ENCODE assay signal across 8 mouse cellular contexts in the genomic region with DNA sequence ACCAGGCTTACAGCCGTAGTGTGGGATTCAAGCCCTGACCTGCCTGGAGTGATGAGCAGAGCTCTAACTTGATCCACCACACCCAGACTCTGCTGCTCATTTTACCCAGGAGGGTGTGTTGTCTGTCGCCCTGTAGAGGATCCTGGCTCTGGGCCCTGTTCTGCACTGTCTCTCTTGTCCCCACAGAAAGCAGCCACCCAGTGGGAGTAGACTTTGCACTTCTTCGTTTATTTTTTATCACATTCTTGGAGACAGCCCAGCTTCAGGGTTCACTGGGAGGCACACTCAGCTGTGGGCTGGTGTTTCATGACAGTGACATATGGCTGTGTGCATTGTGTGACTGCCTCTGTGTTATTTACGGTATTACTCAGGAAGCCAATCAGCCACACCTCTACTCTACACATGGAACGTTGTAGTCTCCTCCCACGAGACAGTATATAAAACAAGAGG. TPM values are rescaled to one million over a fixed set of nuclear protein-coding genes. Genes with fewer than 3 reads are reported as not detected.
DNase-seq lines count a peak whose midpoint lies in the region; ATAC-seq and TF ChIP-seq lines count a peak whose summit lies in the region.
"Had no signal": no experiment of that assay in that cellular context is flagged by ENCODE, and none has a peak within 500 bp of the region (broad histone marks: within the 10 kb centered on the region; RNA-seq: fewer than 3 reads in every experiment).

No protein-coding gene starts in this region.

- TF ChIP-seq POLR2A in ES-Bruce4 (IDR thresholded peaks at IDR 0.05; ENCODE audit: insufficient read depth, low read length), result no peak
- no peak for TF ChIP-seq POLR2A in liver, adult 2 months (IDR thresholded peaks at IDR 0.05; ENCODE audit: extremely low read depth, insufficient read depth, low read length)

- peak; percentile 9 for DNase-seq in adipocyte (ENCODE audit: low spot score)
- peak; percentile 62 for DNase-seq in liver, adult 2 months (ENCODE audit: extremely low read depth, low read depth, low spot score)
- DNase-seq in right cerebral cortex, postnatal 25 days, result peak; percentile 69
- no peak for DNase-seq in T-cell, adult 2 months (ENCODE audit: low spot score)
- no peak for DNase-seq in adrenal gland, adult (ENCODE audit: inconsistent age in 2 of 2, low spot score in 1 of 2)

- peak; percentile 87 for ATAC-seq in intestine, postnatal 0 days

- peaks cover 14% of the 10 kb centered on the region for H3K4me1 ChIP-seq in ES-Bruce4 (ENCODE audit: control insufficient read depth, insufficient read depth, low read length)
- H3K4me1 ChIP-seq in intestine, postnatal 0 days (replicated peaks; ENCODE audit: control insufficient read depth, insufficient read depth, low read length), result no peaks in the 10 kb centered on the region
- H3K4me1 ChIP-seq in liver, adult 2 months (ENCODE audit: control insufficient read depth, insufficient read depth, low read length), result peaks cover 6% of the 10 kb centered on the region

- peak overlapping the region; percentile 55 for H3K27ac ChIP-seq in ES-Bruce4 (ENCODE audit: insufficient read depth, low read length)
- H3K27ac ChIP-seq in intestine, postnatal 0 days (ENCODE audit: low read depth, low read length), result peak overlapping the region; percentile 69
- H3K27ac ChIP-seq in liver, adult 2 months (replicated peaks; ENCODE audit: insufficient read depth, low read depth, low read length), result peak overlapping the region; percentile 46

- H3K36me3 ChIP-seq in ES-Bruce4 (ENCODE audit: control insufficient read depth, insufficient read depth, low read length, poor library complexity, severe bottlenecking), result no peaks in the 10 kb centered on the region
- no peaks in the 10 kb centered on the region for H3K36me3 ChIP-seq in intestine, postnatal 0 days (ENCODE audit: control insufficient read depth, insufficient read depth)
- no peaks in the 10 kb centered on the region for H3K36me3 ChIP-seq in liver, adult 2 months (ENCODE audit: control insufficient read depth, insufficient read depth, low read length)

- TF ChIP-seq CTCF in ES-Bruce4 (IDR thresholded peaks at IDR 0.05; ENCODE audit: low read depth, low read length), result no peak
- TF ChIP-seq CTCF in intestine, postnatal 0 days (IDR thresholded peaks at IDR 0.05; ENCODE audit: low read depth), result no peak
- no peak for TF ChIP-seq CTCF in liver, adult 2 months (IDR thresholded peaks at IDR 0.05; ENCODE audit: low read depth, low read length)

- 0 out of 2 replicates have a peak overlapping the region, but pooled peaks have one; percentile 4 for H3K4me3 ChIP-seq in ES-Bruce4 (ENCODE audit: low read depth, low read length)
- no peak overlapping the region for H3K4me3 ChIP-seq in intestine, postnatal 0 days (ENCODE audit: low read depth, low read length)
- no peak overlapping the region for H3K4me3 ChIP-seq in liver, adult 2 months (ENCODE audit: insufficient read depth, low read depth, low read length)

- TF ChIP-seq EP300 in ES-Bruce4 (IDR thresholded peaks at IDR 0.05; ENCODE audit: insufficient read depth, low read depth, low read length), result no peak

- 16% methylated on average over 6 of the region's 6 CpGs for WGBS in intestine, postnatal 0 days
- WGBS in liver, adult 2 months, result 33% methylated on average over 6 of the region's 6 CpGs

- no peaks in the 10 kb centered on the region for H3K79me2 ChIP-seq in liver, adult 2 months (ENCODE audit: control insufficient read depth, insufficient read depth, low read length)

- no peaks in the 10 kb centered on the region for H3K27me3 ChIP-seq in ES-Bruce4 (ENCODE audit: control insufficient read depth, insufficient read depth, low read length, poor library complexity, severe bottlenecking)
- H3K27me3 ChIP-seq in intestine, postnatal 0 days (replicated peaks; ENCODE audit: control insufficient read depth, insufficient read depth, low read length), result no peaks in the 10 kb centered on the region
- no peaks in the 10 kb centered on the region for H3K27me3 ChIP-seq in liver, adult 2 months (ENCODE audit: control insufficient read depth, insufficient read depth, low read length)

- H3K9ac ChIP-seq in ES-Bruce4 (ENCODE audit: low read depth, poor library complexity, severe bottlenecking), result peak overlapping the region; percentile 39
- no peak overlapping the region for H3K9ac ChIP-seq in intestine, postnatal 0 days (ENCODE audit: low read depth, low read length)
- no peak overlapping the region for H3K9ac ChIP-seq in liver, adult 2 months (ENCODE audit: low read depth, low read length)

- no peaks in the 10 kb centered on the region for H3K9me3 ChIP-seq in ES-Bruce4 (replicated peaks; ENCODE audit: control insufficient read depth, insufficient read depth, low read length, poor library complexity, severe bottlenecking)
- H3K9me3 ChIP-seq in intestine, postnatal 0 days (ENCODE audit: control insufficient read depth), result no peaks in the 10 kb centered on the region

- H3K4me2 ChIP-seq in intestine, postnatal 0 days (replicated peaks; ENCODE audit: low read depth), result peak overlapping the region; percentile 6

RNA-seq across cellular contexts. Expression of a gene that starts 23.6 kb away (rescaled TPM):
- polyA plus RNA-seq in ES-Bruce4 (2011; ENCODE audit: insufficient read depth, insufficient read length, low read depth, missing spikeins), result 16.1 and 18.2 TPM in 2 replicates
- 5.7 and 5.8 TPM in 2 replicates for polyA plus RNA-seq in intestine, postnatal 0 days (2015; fragmentation: Nextera tagmentation; extraction: Ambion mirVana)
- total RNA-seq in liver, adult 2 months (2014; rRNA removed), result 1.9 and 2.6 TPM in 2 replicates
- 0.77 and 0.78 TPM in 2 replicates for polyA plus RNA-seq in liver, adult 2 months (2012; rRNA removed)

RNA-seq across cellular contexts. Expression of a gene that starts 28.1 kb away (rescaled TPM):
- 28.9 and 30.0 TPM in 2 replicates for polyA plus RNA-seq in ES-Bruce4 (2011; ENCODE audit: insufficient read depth, insufficient read length, low read depth, missing spikeins)
- polyA plus RNA-seq in intestine, postnatal 0 days (2015; fragmentation: Nextera tagmentation; extraction: Ambion mirVana), result 4.7 and 5.9 TPM in 2 replicates
- 3.0 and 4.2 TPM in 2 replicates for total RNA-seq in liver, adult 2 months (2014; rRNA removed)
- 4.5 and 5.7 TPM in 2 replicates for polyA plus RNA-seq in liver, adult 2 months (2012; rRNA removed)

RNA-seq across cellular contexts. Expression of a gene that starts 33.4 kb away (rescaled TPM):
- polyA plus RNA-seq in ES-Bruce4 (2011; ENCODE audit: insufficient read depth, insufficient read length, low read depth, missing spikeins), result 2.3 and 4.0 TPM in 2 replicates
- 0.16 TPM in 1 of 2 replicates, not detected in the other for polyA plus RNA-seq in intestine, postnatal 0 days (2015; fragmentation: Nextera tagmentation; extraction: Ambion mirVana)
- not detected in 2 replicates for total RNA-seq in liver, adult 2 months (2014; rRNA removed)
- polyA plus RNA-seq in liver, adult 2 months (2012; rRNA removed), result 0.07 TPM in 1 of 2 replicates, not detected in the other

RNA-seq across cellular contexts. Expression of a gene that starts 34.0 kb away (rescaled TPM):
- not detected in 2 replicates for polyA plus RNA-seq in ES-Bruce4 (2011; ENCODE audit: insufficient read depth, insufficient read length, low read depth, missing spikeins)
- polyA plus RNA-seq in intestine, postnatal 0 days (2015; fragmentation: Nextera tagmentation; extraction: Ambion mirVana), result not detected in 2 replicates
- not detected in 2 replicates for total RNA-seq in liver, adult 2 months (2014; rRNA removed)
- polyA plus RNA-seq in liver, adult 2 months (2012; rRNA removed), result not detected in 2 replicates
- total RNA-seq: neutrophil, adult 5-6 weeks had no signal

RNA-seq across cellular contexts. Expression of a gene that starts 45.0 kb away (rescaled TPM):
- 144 and 146 TPM in 2 replicates for polyA plus RNA-seq in ES-Bruce4 (2011; ENCODE audit: insufficient read depth, insufficient read length, low read depth, missing spikeins)
- 45.0 and 45.3 TPM in 2 replicates for polyA plus RNA-seq in intestine, postnatal 0 days (2015; fragmentation: Nextera tagmentation; extraction: Ambion mirVana)
- 31.3 and 34.9 TPM in 2 replicates for total RNA-seq in liver, adult 2 months (2014; rRNA removed)
- 11.2 and 11.9 TPM in 2 replicates for polyA plus RNA-seq in liver, adult 2 months (2012; rRNA removed)

Comparison
In these comparisons a context has a peak if more than half of its experiments do, and no peak if none do; other contexts are left out.
1. DNase-seq: peak in adipocyte (single experiment), liver, adult 2 months (single experiment) and right cerebral cortex, postnatal 25 days (single experiment); none in T-cell, adult 2 months (single experiment) and adrenal gland, adult (0 of 2).
2. Peak in every context shown above with its lines, with median percentiles within 50 percentile points of each other: H3K27ac ChIP-seq.